Mouse (Mus musculus) lung, embryonic 14.5 days (tissue): ENCODE data around the gene Psmb10. TPM values are rescaled to one million over a fixed set of nuclear protein-coding genes. Genes with fewer than 3 reads are reported as not detected.

ENCODE experiments used
- ATAC-seq: fragments of 200-750 bp; cut with Nextera tagmentation; 2 replicates; pipeline ENCODE4 v1.8.0; 2017; ENCODE audit warnings: mild to moderate bottlenecking, moderate TSS enrichment, moderate library complexity; ENCODE audit not compliant: insufficient read depth
- DNase-seq: peaks from one replicate; pipeline ENCODE4 v3.0.0-alpha.2; 2015
- H3K27ac ChIP-seq: fragments of 300-500 bp; sonication (generic); 2 replicates; pipeline ENCODE4 v1.5.1; 2014; ENCODE audit warnings: low read depth, mild to moderate bottlenecking, moderate library complexity
- H3K27me3 ChIP-seq: fragments of 300-500 bp; sonication (generic); 2 replicates; pipeline ENCODE4 v1.6.1; 2014; ENCODE audit warnings: low read length, control low read depth; ENCODE audit not compliant: insufficient read depth
- H3K36me3 ChIP-seq: fragments of 300-500 bp; sonication (generic); 2 replicates; pipeline ENCODE4 v1.6.1; 2014; ENCODE audit warnings: control low read depth; ENCODE audit not compliant: insufficient read depth
- H3K4me1 ChIP-seq: fragments of 300-500 bp; sonication (generic); 2 replicates; pipeline ENCODE4 v1.6.1; 2014; ENCODE audit warnings: antibody characterized with exemption, control low read depth; ENCODE audit not compliant: insufficient read depth
- H3K4me2 ChIP-seq: fragments of 300-500 bp; sonication (generic); 2 replicates; pipeline ENCODE4 v1.6.1; 2014; ENCODE audit warnings: mild to moderate bottlenecking
- H3K4me3 ChIP-seq: fragments of 300-500 bp; sonication (generic); 2 replicates; pipeline ENCODE4 v1.5.1; 2014; ENCODE audit warnings: low read depth, low read length
- H3K9ac ChIP-seq: fragments of 300-500 bp; sonication (generic); 2 replicates; pipeline ENCODE4 v1.6.1; 2014
- H3K9me3 ChIP-seq: fragments of 300-500 bp; sonication (generic); 2 replicates; pipeline ENCODE4 v1.6.1; 2016; ENCODE audit warnings: low read depth, low read length, control low read depth
- CTCF ChIP-seq: IDR thresholded peaks from 2 replicates; pipeline ENCODE4 v1.5.1; 2016; ENCODE audit warnings: antibody characterized with exemption, low read depth
- WGBS: fragments of 180-500 bp; shearing (Covaris S2); extraction: QIAGEN DNeasy Blood & Tissue Kit; methylation state at CpG from one replicate; pipeline ENCODE4 v1.1.7; 2014; 5-methylcytosine and 5-hydroxymethylcytosine counted together
- microRNA-seq: library from miRNA; unstranded; fragments of <30 nt; microRNA quantifications from one replicate; pipeline ENCODE4, GENCODE M21; 2016; ENCODE audit warnings: borderline number of aligned reads
- polyA plus RNA-seq: library from polyadenylated mRNA; unstranded; fragments of >200 nt; fragmentation: Nextera tagmentation; extraction: Ambion mirVana; gene quantifications from 2 replicates; pipeline ENCODE4 v1.2.1, GENCODE M21; 2014

Psmb10 gene
- polyA plus RNA-seq, 1 experiment from 2014 or later = 33.6 TPM

DNA sequence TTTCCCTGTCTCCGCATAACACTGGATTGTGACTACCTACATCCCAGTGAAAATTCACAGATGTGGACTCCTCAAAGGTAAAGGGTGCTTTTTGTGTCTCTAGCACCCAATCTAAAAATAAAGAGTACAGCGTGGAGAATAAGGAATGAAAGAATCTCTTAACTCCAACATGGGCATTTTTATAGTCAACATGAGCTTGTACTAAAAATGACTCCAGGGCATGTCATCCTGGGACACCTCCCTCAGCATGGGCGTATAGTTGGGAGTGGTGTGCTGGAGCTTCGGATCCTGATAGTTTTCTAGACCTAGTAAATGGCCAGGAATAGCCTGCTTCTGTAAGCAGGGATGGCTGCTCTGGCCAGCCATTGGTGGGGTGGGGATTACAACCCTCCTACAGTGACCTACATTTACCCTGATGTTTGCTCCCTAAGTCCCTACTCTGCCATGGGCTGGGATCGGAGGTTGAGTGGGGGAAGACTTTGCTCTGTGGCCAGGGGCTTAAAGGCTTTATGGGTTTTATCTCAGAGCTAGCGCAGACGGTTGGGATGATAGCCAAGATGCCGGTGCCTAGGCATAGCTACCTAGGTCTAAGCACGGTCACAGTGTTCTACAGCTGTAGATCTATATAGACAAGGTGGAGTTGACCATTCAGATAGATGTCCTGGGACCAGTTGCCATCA is 40.3 kb downstream of the Psmb10 start:
- 76% methylated on average over 9 of the region's 9 CpGs for WGBS
- peaks cover 5% of the 10 kb centered on the region for H3K36me3 ChIP-seq
- DNase-seq (no peak), ATAC-seq (no peak)
- H3K27ac ChIP-seq = no peak overlapping the region
- no peaks in the 10 kb centered on the region for H3K4me1 ChIP-seq
- H3K9me3 ChIP-seq = no peaks in the 10 kb centered on the region
- no peak for TF ChIP-seq CTCF
- no peaks in the 10 kb centered on the region for H3K27me3 ChIP-seq
- H3K9ac ChIP-seq = no peak overlapping the region
- H3K4me3 ChIP-seq = no peak overlapping the region
- no peak overlapping the region for H3K4me2 ChIP-seq

DNA sequence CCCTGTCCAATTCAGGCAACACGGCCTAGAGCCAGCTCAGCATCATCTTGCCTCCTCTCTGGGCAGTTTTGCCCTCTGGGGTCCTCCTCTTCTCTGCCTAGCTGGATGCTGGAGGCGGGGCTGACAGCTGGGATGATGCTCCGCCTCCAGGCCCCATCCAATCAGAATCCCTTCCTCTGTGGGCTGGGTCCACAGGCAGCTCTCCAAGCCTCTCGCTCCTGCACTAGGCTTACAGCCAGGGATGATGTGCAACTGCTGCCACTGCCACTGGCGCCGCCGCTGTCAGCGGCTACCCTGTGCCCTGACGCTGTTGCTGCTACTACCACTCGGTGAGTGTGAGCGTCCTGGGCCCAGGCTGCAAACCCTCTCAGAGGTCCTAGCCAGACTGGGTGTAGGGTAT is 44.9 kb downstream of the Psmb10 start, which contains the start of gene Nrn1l:
Gene Nrn1l, plus strand, starts transcription at position 229 of the 400 bp plus-strand sequence.
- ATAC-seq (peak; percentile 94), DNase-seq (peak; percentile 92)
- H3K27ac ChIP-seq = no peak within 1 kb of the TSS; the same call in 1 of the 2 replicates
- no peak within 1 kb of the TSS for H3K4me2 ChIP-seq
- no peaks in the 10 kb centered on the region for H3K27me3 ChIP-seq
- H3K4me1 ChIP-seq = no peaks in the 10 kb centered on the region
- no peak within 1 kb of the TSS for H3K4me3 ChIP-seq
- H3K36me3 ChIP-seq = peaks cover 51% of the 10 kb centered on the region
- H3K9ac ChIP-seq = no peak within 1 kb of the TSS
- no peak for TF ChIP-seq CTCF
- H3K9me3 ChIP-seq = no peaks in the 10 kb centered on the region
- WGBS = 7% methylated on average over 11 of the region's 11 CpGs

DNA sequence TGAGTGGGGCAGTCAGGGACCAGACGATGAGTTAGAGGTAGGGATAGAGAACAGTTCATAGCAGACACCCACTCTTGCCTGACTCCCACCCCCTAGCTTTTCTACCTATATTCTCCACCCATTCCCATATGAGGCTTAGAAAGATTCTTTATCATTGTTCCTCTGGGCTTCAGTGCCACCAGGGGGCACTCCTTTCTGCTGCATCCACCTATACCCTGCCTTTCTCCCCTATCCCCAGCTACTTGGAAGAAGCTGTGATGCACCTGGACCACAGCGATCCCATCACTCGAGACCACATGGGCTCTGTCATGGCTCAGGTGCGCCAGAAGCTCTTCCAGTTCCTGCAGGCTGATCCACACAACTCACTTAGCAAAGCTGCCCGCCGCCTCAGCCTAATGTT is 45.8 kb downstream of the Psmb10 start:
- TF ChIP-seq CTCF = peak; percentile 54
- WGBS = 78% methylated on average over 6 of the region's 6 CpGs
- ATAC-seq (no peak), DNase-seq (peak; percentile 8)
- no peak overlapping the region for H3K4me3 ChIP-seq
- no peak overlapping the region for H3K9ac ChIP-seq
- no peak overlapping the region for H3K27ac ChIP-seq
- H3K4me2 ChIP-seq = no peak overlapping the region
- H3K36me3 ChIP-seq = peaks cover 61% of the 10 kb centered on the region
- no peaks in the 10 kb centered on the region for H3K4me1 ChIP-seq
- H3K27me3 ChIP-seq = no peaks in the 10 kb centered on the region
- H3K9me3 ChIP-seq = no peaks in the 10 kb centered on the region

DNA sequence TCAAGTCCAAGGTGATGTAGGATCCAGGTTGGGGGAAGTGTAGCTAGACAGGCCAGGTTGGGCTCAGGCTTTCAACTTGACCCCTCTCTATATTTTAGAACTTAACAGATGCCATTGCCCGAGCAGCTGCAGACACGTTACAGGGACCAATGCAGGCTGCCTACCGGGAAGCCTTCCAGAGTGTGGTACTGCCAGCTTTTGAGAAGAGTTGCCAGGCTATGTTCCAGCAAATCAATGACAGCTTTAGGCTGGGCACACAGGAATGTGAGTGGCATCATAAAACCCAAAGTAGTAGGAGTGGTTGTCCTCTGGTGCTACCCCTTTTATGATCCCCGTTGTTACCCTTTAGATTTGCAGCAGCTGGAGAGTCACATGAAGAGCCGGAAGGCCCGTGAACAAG is 47.4 kb downstream of the Psmb10 start:
- Histone ChIP-seq H3K4me2 (no peak overlapping the region), H3K36me3 (peaks cover 76% of the 10 kb centered on the region), H3K27ac (no peak overlapping the region), H3K9me3 (no peaks in the 10 kb centered on the region), H3K4me3 (no peak overlapping the region), H3K4me1 (no peaks in the 10 kb centered on the region), H3K9ac (no peak overlapping the region), H3K27me3 (no peaks in the 10 kb centered on the region)
- DNase-seq = no peak
- ATAC-seq = no peak
- 91% methylated on average over 6 of the region's 6 CpGs for WGBS
- no peak for TF ChIP-seq CTCF

DNA sequence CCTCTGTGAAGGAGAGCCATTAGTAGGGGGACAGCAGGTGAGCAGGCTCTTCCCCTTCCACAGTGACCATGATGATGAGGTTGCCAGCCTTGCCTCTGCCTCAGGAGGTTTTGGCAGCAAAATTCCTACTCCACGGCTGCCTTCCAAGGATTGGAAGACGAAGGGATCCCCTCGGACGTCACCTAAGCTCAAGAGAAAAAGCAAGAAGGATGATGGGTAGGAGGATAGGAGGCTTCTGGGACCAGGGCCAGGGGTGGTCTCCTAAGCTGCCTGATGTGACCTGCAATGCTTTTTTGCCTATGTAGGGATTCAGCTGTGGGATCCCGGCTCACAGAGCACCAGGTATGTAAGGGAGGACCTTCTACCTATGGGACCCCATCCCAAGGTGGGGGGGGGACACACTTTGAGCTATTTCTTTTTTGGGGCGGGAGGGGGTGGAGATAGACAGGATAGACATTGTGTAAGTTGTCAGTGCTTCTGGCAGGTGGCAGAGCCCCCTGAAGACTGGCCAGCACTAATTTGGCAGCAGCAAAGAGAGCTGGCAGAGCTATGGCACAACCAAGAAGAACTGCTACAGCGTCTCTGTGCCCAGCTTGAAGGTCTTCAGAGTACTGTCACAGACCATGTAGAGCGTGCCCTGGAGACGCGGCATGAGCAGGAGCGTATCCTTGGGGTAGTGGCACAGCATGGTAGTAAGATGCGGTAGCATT is 48.3 kb downstream of the Psmb10 start:
- DNase-seq (no peak), ATAC-seq (no peak)
- Histone ChIP-seq H3K4me1 (no peaks in the 10 kb centered on the region), H3K4me3 (no peak overlapping the region), H3K36me3 (peaks cover 86% of the 10 kb centered on the region), H3K9me3 (no peaks in the 10 kb centered on the region), H3K9ac (no peak overlapping the region), H3K4me2 (no peak overlapping the region), H3K27me3 (no peaks in the 10 kb centered on the region), H3K27ac (no peak overlapping the region)
- WGBS = 92% methylated on average over 12 of the region's 12 CpGs
- TF ChIP-seq CTCF = no peak

Small RNA genes within 50 kb of the gene (microRNA-seq; reads per million reads assigned to microRNA genes)
- not detected for gene Mir7074

Other genes with a start within 250 kb of the Psmb10 start
- gene Acd, start 237.3 kb downstream of the Psmb10 start, polyA plus RNA-seq = 62.2 and 68.6 TPM in 2 replicates
- gene Pard6a, start 237.3 kb downstream of the Psmb10 start, polyA plus RNA-seq = 13.4 and 13.6 TPM in 2 replicates
- 0.15 TPM in 1 of 2 replicates, not detected in the other for gene 4933405L10Rik, start 230.8 kb downstream of the Psmb10 start, polyA plus RNA-seq
- gene Enkd1, start 230.2 kb downstream of the Psmb10 start, polyA plus RNA-seq = 28.7 and 29.7 TPM in 2 replicates
- gene Gfod2, start 179.8 kb downstream of the Psmb10 start, polyA plus RNA-seq = 21.2 and 22.6 TPM in 2 replicates
- 12.2 and 13.8 TPM in 2 replicates for gene Ranbp10, start 111.1 kb downstream of the Psmb10 start, polyA plus RNA-seq
- gene Tsnaxip1, start 110.7 kb downstream of the Psmb10 start, polyA plus RNA-seq = 0.09 and 0.11 TPM in 2 replicates
- gene Cenpt, start 85.2 kb downstream of the Psmb10 start, polyA plus RNA-seq = 41.4 and 46.2 TPM in 2 replicates
- gene Thap11, start 83.3 kb downstream of the Psmb10 start, polyA plus RNA-seq = 62.7 and 70.7 TPM in 2 replicates
- gene Nutf2, start 77.9 kb downstream of the Psmb10 start, polyA plus RNA-seq = 317 and 347 TPM in 2 replicates
- gene Edc4, start 57.6 kb downstream of the Psmb10 start, polyA plus RNA-seq = 48.2 and 55.4 TPM in 2 replicates
- 0.97 TPM in 1 of 2 replicates, not detected in the other for gene Nrn1l, start 44.9 kb downstream of the Psmb10 start, polyA plus RNA-seq
- gene Pskh1, start 38.0 kb downstream of the Psmb10 start, polyA plus RNA-seq = 32.0 and 33.7 TPM in 2 replicates
- 0.41 and 0.68 TPM in 2 replicates for gene Ctrl, start 4.6 kb downstream of the Psmb10 start, polyA plus RNA-seq
- gene Lcat, start 4.9 kb upstream of the Psmb10 start, polyA plus RNA-seq = 1.2 and 2.1 TPM in 2 replicates
- gene Slc12a4, start 27.7 kb upstream of the Psmb10 start, polyA plus RNA-seq = 32.9 and 35.8 TPM in 2 replicates
- gene Dpep3, start 41.0 kb upstream of the Psmb10 start, polyA plus RNA-seq = not detected in 2 replicates
- 20.0 and 20.3 TPM in 2 replicates for gene Dus2, start 52.9 kb upstream of the Psmb10 start, polyA plus RNA-seq
- not detected in 2 replicates for gene Dpep2nb, start 67.5 kb upstream of the Psmb10 start, polyA plus RNA-seq
- gene Ddx28, start 73.4 kb upstream of the Psmb10 start, polyA plus RNA-seq = 19.1 and 19.5 TPM in 2 replicates
- 7.1 and 7.6 TPM in 2 replicates for gene Nfatc3, start 120.4 kb upstream of the Psmb10 start, polyA plus RNA-seq
- 29.6 and 31.1 TPM in 2 replicates for gene Esrp2, start 198.5 kb upstream of the Psmb10 start, polyA plus RNA-seq
- gene Pla2g15, start 212.0 kb upstream of the Psmb10 start, polyA plus RNA-seq = 3.5 and 3.8 TPM in 2 replicates
- gene Slc7a6, start 230.4 kb upstream of the Psmb10 start, polyA plus RNA-seq = 80.6 and 85.0 TPM in 2 replicates